Mouse (Mus musculus): ENCODE measurements at regions not wholly inside any gene's neighbourhood (a gene's known extent, or its start where the extent isn't known, plus 50 kb on each side); places are given as distances from the start of the nearest gene placed in this dataset.

GRCm38 (mm10) chr9:61299873-61300560 is 72.1 kb upstream of the Tle3 start:
- H3K4me1 ChIP-seq (ENCODE audit: insufficient read depth, low read length): no peaks in the 10 kb centered on the region
- no peak overlapping the region for H3K4me2 ChIP-seq (ENCODE audit: low read depth, low read length, poor library complexity, severe bottlenecking)
- no peaks in the 10 kb centered on the region for H3K9me3 ChIP-seq (ENCODE audit: low read length)
- H3K36me3 ChIP-seq (ENCODE audit: insufficient read depth, low read length): no peaks in the 10 kb centered on the region
- WGBS: 59% methylated on average over 8 of the region's 8 CpGs
- DNase-seq (ENCODE audit: low spot score): no peak
- no peak overlapping the region for H3K9ac ChIP-seq (replicated peaks; ENCODE audit: low read length, poor library complexity, severe bottlenecking)
- no peak overlapping the region for H3K27ac ChIP-seq (ENCODE audit: low read depth, low read length)
- H3K27me3 ChIP-seq (ENCODE audit: insufficient read depth, low read length): no peaks in the 10 kb centered on the region
- no peak for ATAC-seq (ENCODE audit: low FRiP score)
- H3K4me3 ChIP-seq (ENCODE audit: low read depth, low read length): no peak overlapping the region
- no peak for TF ChIP-seq CTCF (IDR thresholded peaks at IDR 0.05)

DNA sequence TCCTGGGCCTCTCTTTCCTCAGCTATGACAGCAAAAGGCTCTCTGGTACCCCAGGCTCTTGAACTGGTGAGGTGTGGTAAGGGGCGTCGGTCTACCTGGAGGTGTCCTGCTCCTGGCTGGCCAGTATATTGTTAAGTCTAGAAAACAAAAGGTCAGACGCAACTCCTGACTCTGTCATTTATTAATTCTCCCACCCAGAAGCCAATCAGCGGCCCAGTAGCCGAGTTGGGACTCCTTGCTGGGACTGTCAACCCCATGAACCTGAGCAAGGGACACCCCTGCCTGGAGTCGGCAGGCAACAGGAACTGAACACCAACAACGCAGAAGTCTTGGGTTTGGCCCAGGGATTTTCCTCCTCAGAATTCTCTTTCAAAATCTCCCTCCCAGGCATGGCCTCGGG is 71.1 kb upstream of the Tle3 start:
- DNase-seq (ENCODE audit: low spot score): no peak
- 88% methylated on average over 8 of the region's 8 CpGs for WGBS
- Histone ChIP-seq H3K4me3 (ENCODE audit: low read depth, low read length) (no peak overlapping the region), H3K36me3 (ENCODE audit: insufficient read depth, low read length) (no peaks in the 10 kb centered on the region), H3K9ac (replicated peaks; ENCODE audit: low read length, poor library complexity, severe bottlenecking) (no peak overlapping the region), H3K4me1 (ENCODE audit: insufficient read depth, low read length) (no peaks in the 10 kb centered on the region), H3K4me2 (ENCODE audit: low read depth, low read length, poor library complexity, severe bottlenecking) (no peak overlapping the region), H3K27me3 (ENCODE audit: insufficient read depth, low read length) (no peaks in the 10 kb centered on the region), H3K27ac (ENCODE audit: low read depth, low read length) (no peak overlapping the region), H3K9me3 (ENCODE audit: low read length) (no peaks in the 10 kb centered on the region)
- TF ChIP-seq CTCF (IDR thresholded peaks at IDR 0.05): no peak
- ATAC-seq (ENCODE audit: low FRiP score): no peak

DNA sequence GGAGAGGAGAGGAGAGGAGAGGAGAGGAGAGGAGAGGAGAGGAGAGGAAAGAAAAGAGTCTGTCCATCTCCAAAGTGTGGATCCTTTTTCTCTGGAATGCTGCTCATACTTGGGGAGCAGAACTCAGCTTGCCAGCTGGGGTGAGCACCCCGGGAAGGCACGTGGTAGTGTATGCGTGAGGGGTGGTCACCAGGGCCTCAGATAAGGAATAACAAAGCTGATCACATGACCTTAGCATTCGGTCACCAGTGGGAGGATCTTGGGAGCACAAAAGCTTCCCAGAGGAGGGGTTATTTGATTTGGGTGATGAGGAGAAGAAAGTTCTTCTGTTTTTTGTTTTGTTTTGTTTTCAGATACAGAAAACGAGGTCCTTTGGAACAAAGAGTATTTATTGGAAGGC is 69.4 kb upstream of the Tle3 start:
- no peak overlapping the region for H3K9ac ChIP-seq (replicated peaks; ENCODE audit: low read length, poor library complexity, severe bottlenecking)
- no peaks in the 10 kb centered on the region for H3K4me1 ChIP-seq (ENCODE audit: insufficient read depth, low read length)
- H3K9me3 ChIP-seq (ENCODE audit: low read length): no peaks in the 10 kb centered on the region
- 17% methylated on average over 5 of the region's 5 CpGs for WGBS
- no peak for DNase-seq (ENCODE audit: low spot score)
- no peak for TF ChIP-seq CTCF (IDR thresholded peaks at IDR 0.05)
- H3K4me3 ChIP-seq (ENCODE audit: low read depth, low read length): no peak overlapping the region
- no peak overlapping the region for H3K4me2 ChIP-seq (ENCODE audit: low read depth, low read length, poor library complexity, severe bottlenecking)
- H3K27me3 ChIP-seq (ENCODE audit: insufficient read depth, low read length): no peaks in the 10 kb centered on the region
- ATAC-seq (ENCODE audit: low FRiP score): no peak
- no peaks in the 10 kb centered on the region for H3K36me3 ChIP-seq (ENCODE audit: insufficient read depth, low read length)
- H3K27ac ChIP-seq (ENCODE audit: low read depth, low read length): no peak overlapping the region

- H3K9me3 ChIP-seq (ENCODE audit: low read length): no peaks in the 10 kb centered on the region
- no peak overlapping the region for H3K9ac ChIP-seq (replicated peaks; ENCODE audit: low read length, poor library complexity, severe bottlenecking)
- H3K36me3 ChIP-seq (ENCODE audit: insufficient read depth, low read length): no peaks in the 10 kb centered on the region
- no peak for TF ChIP-seq CTCF (IDR thresholded peaks at IDR 0.05)
- no peaks in the 10 kb centered on the region for H3K4me1 ChIP-seq (ENCODE audit: insufficient read depth, low read length)
- no peak overlapping the region for H3K4me2 ChIP-seq (ENCODE audit: low read depth, low read length, poor library complexity, severe bottlenecking)
- H3K4me3 ChIP-seq (ENCODE audit: low read depth, low read length): no peak overlapping the region
- no peak for ATAC-seq (ENCODE audit: low FRiP score)
- H3K27ac ChIP-seq (ENCODE audit: low read depth, low read length): no peak overlapping the region
- 85% methylated on average over 9 of the region's 9 CpGs for WGBS
- H3K27me3 ChIP-seq (ENCODE audit: insufficient read depth, low read length): no peaks in the 10 kb centered on the region; the same call in 1 of the 2 replicates
- no peak for DNase-seq (ENCODE audit: low spot score)
Measured at GRCm38 (mm10) chr9:61306306-61306705, 65.9 kb upstream of the Tle3 start.

- Histone ChIP-seq H3K4me1 (ENCODE audit: insufficient read depth, low read length) (0 out of 2 replicates have a peak, but pooled peaks cover 4% of the 10 kb centered on the region), H3K27me3 (ENCODE audit: insufficient read depth, low read length) (peaks cover 3% of the 10 kb centered on the region; the same call in 1 of the 2 replicates), H3K9me3 (ENCODE audit: low read length) (no peaks in the 10 kb centered on the region), H3K4me3 (ENCODE audit: low read depth, low read length) (no peak overlapping the region), H3K9ac (replicated peaks; ENCODE audit: low read length, poor library complexity, severe bottlenecking) (no peak overlapping the region), H3K27ac (ENCODE audit: low read depth, low read length) (no peak overlapping the region), H3K36me3 (ENCODE audit: insufficient read depth, low read length) (no peaks in the 10 kb centered on the region), H3K4me2 (ENCODE audit: low read depth, low read length, poor library complexity, severe bottlenecking) (no peak overlapping the region)
- WGBS: 45% methylated on average over 3 of the region's 3 CpGs
- TF ChIP-seq CTCF (IDR thresholded peaks at IDR 0.05): no peak
- ATAC-seq (ENCODE audit: low FRiP score) (no peak), DNase-seq (ENCODE audit: low spot score) (no peak)
Measured at GRCm38 (mm10) chr9:61309096-61309495, 63.1 kb upstream of the Tle3 start.

GRCm38 (mm10) chr9:61309768-61310493 is 62.2 kb upstream of the Tle3 start:
- WGBS: 74% methylated on average over 8 of the region's 8 CpGs
- DNase-seq (ENCODE audit: low spot score) (peak; percentile 29), ATAC-seq (ENCODE audit: low FRiP score) (no peak)
- peaks cover 3% of the 10 kb centered on the region; the same call in 1 of the 2 replicates for H3K27me3 ChIP-seq (ENCODE audit: insufficient read depth, low read length)
- H3K9me3 ChIP-seq (ENCODE audit: low read length): no peaks in the 10 kb centered on the region
- no peak overlapping the region for H3K4me3 ChIP-seq (ENCODE audit: low read depth, low read length)
- TF ChIP-seq CTCF (IDR thresholded peaks at IDR 0.05): no peak
- H3K27ac ChIP-seq (ENCODE audit: low read depth, low read length): no peak overlapping the region
- H3K9ac ChIP-seq (replicated peaks; ENCODE audit: low read length, poor library complexity, severe bottlenecking): no peak overlapping the region
- no peak overlapping the region for H3K4me2 ChIP-seq (ENCODE audit: low read depth, low read length, poor library complexity, severe bottlenecking)
- H3K4me1 ChIP-seq (ENCODE audit: insufficient read depth, low read length): 0 out of 2 replicates have a peak, but pooled peaks cover 4% of the 10 kb centered on the region
- no peaks in the 10 kb centered on the region for H3K36me3 ChIP-seq (ENCODE audit: insufficient read depth, low read length)
